Mouse (Mus musculus): ENCODE data around the gene Rfpl4.

DNA sequence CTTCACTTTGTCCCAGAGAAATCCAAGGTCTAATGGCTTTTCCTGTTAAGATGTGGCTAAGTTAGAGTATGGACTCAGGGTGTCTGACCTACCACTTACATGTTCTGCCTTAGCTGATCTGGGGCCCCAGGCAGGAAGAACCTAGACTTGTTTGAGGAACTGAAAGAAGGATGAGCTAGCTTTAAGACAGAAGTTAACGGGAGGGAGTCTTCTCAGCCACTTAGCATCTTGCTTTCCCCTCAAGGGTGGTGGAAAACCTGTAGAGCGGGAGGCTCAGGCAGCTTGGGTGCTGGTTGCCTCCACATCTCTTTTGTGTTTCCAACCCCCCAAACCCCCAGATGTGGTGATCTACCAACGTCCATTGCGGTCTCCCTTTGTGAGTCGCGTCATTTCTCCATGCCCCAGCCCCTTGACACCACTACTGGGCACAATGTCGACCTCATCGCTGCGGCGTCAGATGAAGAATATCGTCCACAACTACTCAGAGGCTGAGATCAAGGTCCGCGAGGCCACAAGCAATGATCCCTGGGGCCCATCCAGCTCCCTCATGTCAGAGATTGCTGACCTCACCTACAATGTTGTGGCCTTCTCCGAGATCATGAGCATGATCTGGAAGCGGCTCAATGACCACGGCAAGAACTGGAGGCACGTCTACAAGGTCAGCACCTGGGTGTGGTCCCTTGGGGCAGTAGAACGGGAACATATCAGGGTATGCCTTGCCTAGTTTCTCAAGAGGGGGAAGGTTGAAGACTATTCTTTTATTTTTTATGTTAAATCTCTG lies 33.2 kb downstream of the Rfpl4 start:
- TF ChIP-seq HCFC1 (IDR thresholded peaks at IDR 0.05; ENCODE audit: borderline replicate concordance, insufficient read depth, low read length) (no peak), ZNF384 (IDR thresholded peaks at IDR 0.05; ENCODE audit: low read depth, low read length) (no peak), CHD2 (IDR thresholded peaks at IDR 0.05; ENCODE audit: low read depth, low read length) (no peak), MAFK (IDR thresholded peaks at IDR 0.05; ENCODE audit: insufficient read depth, low read depth, low read length) (no peak), ZC3H11A (IDR thresholded peaks at IDR 0.05; ENCODE audit: borderline replicate concordance, low read depth, low read length) (no peak)

Data from ES-E14 (cell line).